Mouse (Mus musculus) liver, adult 2 months (tissue): ENCODE data around the gene Golga2.

ENCODE experiments used
- CTCF ChIP-seq: fragments of 200-500 bp; IDR thresholded peaks from 2 replicates; pipeline ENCODE4 v1.5.1; 2011; ENCODE audit warnings: low read depth, low read length, control low read depth
- POLR2A ChIP-seq: fragments of 200-500 bp; IDR thresholded peaks from 2 replicates; pipeline ENCODE4 v1.6.1; 2011; ENCODE audit warnings: low read length, control low read depth; ENCODE audit not compliant: insufficient read depth; ENCODE audit errors: extremely low read depth

DNA sequence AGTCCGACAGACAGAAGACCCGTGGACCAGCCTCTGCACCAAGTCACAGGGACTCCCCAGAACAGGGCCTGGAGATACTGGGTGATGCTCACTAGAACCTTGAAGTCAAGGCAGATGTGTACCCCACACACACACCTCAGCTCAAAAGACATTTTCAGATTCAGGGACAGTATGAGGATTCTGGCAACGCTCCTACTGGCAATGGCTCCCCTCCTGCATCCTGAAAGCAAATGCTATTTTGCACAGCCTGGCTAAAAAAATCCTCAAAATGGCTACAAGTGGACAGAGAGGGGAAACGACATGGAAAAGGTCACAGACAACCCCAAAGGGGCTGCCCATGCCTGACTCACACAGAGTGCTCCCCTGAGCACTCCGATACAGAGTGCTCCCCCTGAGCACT lies 45.0 kb downstream of the Golga2 start:
- TF ChIP-seq CTCF (no peak), POLR2A (no peak)
